Mouse (Mus musculus) gastrocnemius, postnatal 36 days (tissue): ENCODE data around the gene Cmss1. TPM values are rescaled to one million over a fixed set of nuclear protein-coding genes. Genes with fewer than 3 reads are reported as not detected.

Experiments
- DNase-seq, 2 experiments: peaks; one replicate each; pipeline ENCODE4 v3.0.0; 2022
- intact Hi-C: fragments of 180-260 bp; cut with DNase I; formaldehyde crosslinking; loops from one replicate; pipeline ENCODE4 v1.15.1; 2025
- total RNA-seq, 2 experiments: library from RNA; stranded (reverse); gene quantifications; 2 replicates each; pipeline ENCODE4 v1.2.3; 2021

The Cmss1 gene
- total RNA-seq, 2 experiments from 2014 or later, result 32.6 to 36.6 TPM

GRCm38 (mm10) chr16:57526893-57527292, 79.8 kb downstream of the Cmss1 start:
- DNase-seq, result no peak
- intact Hi-C loops, result no loop called here

GRCm38 (mm10) chr16:57525476-57525875, 81.2 kb downstream of the Cmss1 start:
- intact Hi-C loops, result no loop called here
- no peak for DNase-seq

DNA sequence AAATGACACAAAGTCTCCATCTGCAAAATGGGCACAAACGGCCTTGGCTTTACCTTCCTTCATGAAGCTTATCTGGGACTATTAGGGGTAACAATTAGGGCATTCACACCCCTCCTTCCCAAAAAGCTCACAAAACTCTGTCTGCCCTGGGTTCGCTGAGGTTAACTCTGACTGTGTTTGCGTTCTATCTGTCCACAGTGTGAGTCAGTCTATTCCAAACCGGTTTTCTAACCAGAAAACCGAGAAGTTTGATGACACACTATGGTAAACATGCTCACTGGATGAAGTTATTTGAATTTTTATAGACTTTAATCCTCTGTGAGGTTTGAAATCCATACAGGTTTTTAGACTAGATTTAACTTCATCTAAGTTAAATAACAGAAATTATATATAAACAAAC, 81.6 kb downstream of the Cmss1 start:
- DNase-seq, result no peak
- intact Hi-C loops, result no loop called here

GRCm38 (mm10) chr16:57515636-57516035, 91.0 kb downstream of the Cmss1 start:
- intact Hi-C loops, result no loop called here
- DNase-seq, result no peak

- intact Hi-C loops, result no loop called here
- no peak for DNase-seq
Measured at GRCm38 (mm10) chr16:57514371-57514770, 92.3 kb downstream of the Cmss1 start.

- DNase-seq, result no peak
- intact Hi-C loops, result no loop called here
Measured at GRCm38 (mm10) chr16:57513562-57513961, 93.1 kb downstream of the Cmss1 start.

DNA sequence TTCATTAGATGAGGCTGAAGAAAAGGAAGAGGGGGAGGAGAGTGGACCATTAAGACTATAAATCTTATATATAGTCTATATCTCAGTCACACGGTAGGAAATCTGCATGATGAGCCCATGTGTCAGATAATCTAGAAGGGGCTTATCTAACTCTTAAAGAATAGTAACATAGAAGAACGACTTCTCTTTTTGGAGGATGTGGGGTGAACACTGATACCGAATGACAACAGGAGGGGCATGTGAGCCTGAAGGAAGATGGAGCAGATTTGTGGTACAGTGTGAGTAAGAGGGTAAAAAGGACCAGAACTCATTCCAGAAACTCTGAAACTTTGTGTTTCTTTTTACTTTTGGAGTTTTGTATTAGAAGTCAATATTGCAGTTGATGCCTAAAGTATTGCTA, 97.6 kb downstream of the Cmss1 start:
- DNase-seq, result no peak
- intact Hi-C loops, result no loop called here

DNA sequence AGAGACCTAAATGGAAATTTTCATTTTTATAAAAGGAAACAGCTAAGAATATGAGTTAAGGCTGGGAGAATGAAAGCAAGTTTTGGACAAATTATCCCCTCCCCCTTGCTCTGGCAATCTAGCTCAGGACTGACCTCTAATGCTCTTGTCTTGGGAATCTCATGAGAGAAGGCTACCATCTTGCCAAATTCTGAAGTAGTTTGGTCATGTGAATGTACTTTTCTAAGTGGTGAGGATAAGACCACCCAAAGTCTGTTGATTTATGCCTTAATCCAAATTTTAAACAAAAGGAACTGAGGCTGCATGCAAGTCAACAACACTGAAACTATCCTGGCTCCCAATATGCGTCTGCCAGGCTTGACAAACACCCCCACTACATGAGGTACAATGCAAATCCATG, 98.3 kb downstream of the Cmss1 start:
- intact Hi-C loops, result no loop called here
- DNase-seq, result no peak

GRCm38 (mm10) chr16:57506133-57506532, 100.5 kb downstream of the Cmss1 start:
- intact Hi-C loops, result no loop called here

DNA sequence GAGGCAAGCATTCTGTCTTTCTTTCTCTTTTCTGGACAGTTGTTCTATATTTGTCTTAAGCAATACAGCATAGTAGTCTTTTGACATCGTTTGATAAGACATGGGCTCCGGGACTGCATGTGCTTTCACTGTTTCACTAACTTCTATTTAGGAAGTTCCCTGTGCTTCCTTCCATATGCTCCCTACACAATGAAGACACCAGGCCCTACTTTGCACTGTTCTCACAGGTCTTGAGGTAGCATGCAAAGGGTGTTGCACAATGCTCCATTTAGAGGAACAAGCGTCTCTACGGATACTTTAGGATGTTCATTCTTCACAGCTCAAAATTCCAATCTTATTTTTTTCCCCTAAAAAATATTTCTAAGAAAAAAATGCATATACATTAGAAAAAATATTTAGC, 101.9 kb downstream of the Cmss1 start:
- DNase-seq, result no peak
- intact Hi-C loops, result no loop called here

More at GRCm38 (mm10) chr16:57506133-57506532, 100.5 kb downstream of the Cmss1 start:
- DNase-seq, result no peak

- DNase-seq, result no peak
- intact Hi-C loops, result no loop called here
Measured at GRCm38 (mm10) chr16:57502761-57503160, 103.9 kb downstream of the Cmss1 start.

DNA sequence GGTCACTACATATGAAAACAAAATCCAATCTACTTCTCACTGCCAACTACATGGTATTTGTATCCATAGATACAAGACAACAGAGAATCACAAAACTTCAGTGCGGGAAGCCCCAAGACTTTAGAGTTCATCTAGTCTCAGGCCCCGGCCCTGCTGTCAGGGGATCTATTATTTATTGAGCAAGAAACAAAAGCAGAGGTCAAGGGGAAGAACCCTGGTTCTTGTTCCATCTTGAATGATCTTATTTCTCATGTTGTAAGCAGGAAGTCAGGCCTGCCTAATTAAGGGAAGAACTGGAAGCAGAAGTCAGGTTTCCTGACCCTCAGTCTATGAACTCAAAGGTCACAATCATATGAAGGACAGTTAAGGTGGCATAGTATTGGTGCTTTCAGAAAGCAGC, 104.4 kb downstream of the Cmss1 start:
- no peak for DNase-seq
- intact Hi-C loops, result no loop called here

DNA sequence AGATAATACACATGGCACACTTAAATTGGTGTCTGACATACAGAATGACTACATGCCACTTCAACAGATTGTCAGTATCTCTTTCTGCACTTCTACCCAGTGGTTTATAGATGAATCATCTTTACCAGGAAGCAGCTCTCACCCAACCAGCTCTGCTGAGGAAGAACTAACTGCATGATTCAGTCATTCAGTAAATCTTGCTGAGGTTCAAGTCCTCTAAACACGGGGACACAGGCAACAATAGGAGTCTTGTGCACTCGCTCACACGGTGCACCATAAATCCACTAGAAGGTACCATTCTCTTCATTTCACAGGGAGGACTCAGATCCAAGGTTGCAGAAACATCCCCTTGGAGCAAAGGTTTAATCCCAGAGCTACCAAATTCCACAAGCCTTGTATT, 105.8 kb downstream of the Cmss1 start:
- intact Hi-C loops, result no loop called here
- DNase-seq, result no peak

DNA sequence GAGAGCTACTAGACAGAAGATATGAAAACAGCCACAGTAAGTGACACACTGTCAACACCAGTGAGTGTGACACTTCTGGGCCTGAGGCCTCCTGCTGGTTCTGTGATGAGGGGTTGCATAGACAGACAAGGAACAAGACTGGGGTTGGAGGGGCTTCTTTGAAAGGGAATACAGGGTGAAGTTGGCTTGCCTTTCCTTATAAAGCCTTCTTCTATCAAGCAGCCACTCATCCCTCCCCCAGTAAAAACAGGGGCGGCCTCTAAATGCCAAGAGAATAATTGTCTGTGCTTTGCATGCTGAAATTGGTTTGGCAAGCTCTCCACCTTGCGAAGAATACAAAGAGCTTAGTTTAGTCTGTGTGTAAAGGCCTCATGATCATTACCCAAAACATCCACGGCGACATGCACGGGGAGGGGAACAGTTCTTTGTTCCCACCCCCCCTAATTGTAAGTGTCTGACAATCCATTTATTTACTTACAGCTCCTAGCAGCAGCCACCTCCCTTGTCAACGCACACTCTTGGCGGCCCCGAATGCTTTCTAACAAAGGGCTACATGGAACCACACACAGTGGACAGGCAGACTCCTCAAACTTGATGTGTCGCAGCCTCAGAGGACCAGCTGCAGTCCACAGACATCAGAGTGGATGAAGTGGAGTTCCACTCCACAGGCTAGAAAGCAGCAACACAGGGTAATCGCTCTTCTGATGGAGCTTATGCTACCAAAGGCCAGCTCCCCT, 110.1 kb downstream of the Cmss1 start:
- intact Hi-C loops, result no loop called here
- no peak for DNase-seq

GRCm38 (mm10) chr16:57495476-57496203, 111.0 kb downstream of the Cmss1 start:
- DNase-seq, result no peak
- intact Hi-C loops, result no loop called here

GRCm38 (mm10) chr16:57491853-57492252, 114.8 kb downstream of the Cmss1 start:
- intact Hi-C loops, result no loop called here
- DNase-seq, result no peak

- no peak for DNase-seq
- intact Hi-C loops, result no loop called here
Measured at GRCm38 (mm10) chr16:57490691-57491090, 116.0 kb downstream of the Cmss1 start.

- intact Hi-C loops, result no loop called here
- no peak for DNase-seq
Measured at GRCm38 (mm10) chr16:57488661-57489060, 118.0 kb downstream of the Cmss1 start.

GRCm38 (mm10) chr16:57486266-57486665, 120.4 kb downstream of the Cmss1 start:
- intact Hi-C loops, result no loop called here
- no peak for DNase-seq

DNA sequence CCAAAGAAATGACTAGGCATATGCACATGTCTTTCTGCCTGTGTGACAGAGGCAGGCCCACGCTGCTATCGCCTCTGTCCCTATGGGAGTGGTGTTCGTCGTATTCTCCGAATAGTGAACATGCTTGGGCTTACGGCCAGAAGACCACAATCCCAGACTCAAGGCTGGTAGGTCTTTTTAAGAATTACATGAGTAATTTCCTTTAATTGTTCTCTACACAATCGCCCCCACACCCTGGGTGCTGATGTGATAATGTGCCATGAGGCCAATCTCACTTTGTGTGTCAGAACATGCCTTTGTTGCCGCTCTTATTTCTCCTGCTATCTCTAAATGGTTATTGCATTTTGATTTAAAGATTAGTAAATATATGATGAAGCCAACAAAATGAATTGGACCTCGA, 121.4 kb downstream of the Cmss1 start:
- intact Hi-C loops, result no loop called here

GRCm38 (mm10) chr16:57484043-57484795, 122.4 kb downstream of the Cmss1 start:
- intact Hi-C loops, result no loop called here
- no peak for DNase-seq

More for the DNA sequence above, 121.4 kb downstream of the Cmss1 start:
- no peak for DNase-seq
